Mouse (Mus musculus) neural tube, embryonic 10.5 days (tissue): ENCODE measurements around the gene Zc3hav1.

ENCODE experiments used
- DNase-seq: peaks from one replicate; pipeline ENCODE4 v3.0.0-alpha.2; 2017; ENCODE audit warnings: low spot score; ENCODE audit errors: extremely low spot score

Gene Zc3hav1

GRCm38 (mm10) chr6:38298246-38298635 is 56.2 kb downstream of the Zc3hav1 start:
- no peak for DNase-seq

GRCm38 (mm10) chr6:38297580-38298245 is 56.7 kb downstream of the Zc3hav1 start:
- DNase-seq = no peak

- no peak for DNase-seq
Measured at GRCm38 (mm10) chr6:38293708-38294107, 60.7 kb downstream of the Zc3hav1 start.

GRCm38 (mm10) chr6:38292871-38293646 is 61.3 kb downstream of the Zc3hav1 start:
- no peak for DNase-seq

- DNase-seq = no peak
Measured at GRCm38 (mm10) chr6:38284422-38284821, 70.0 kb downstream of the Zc3hav1 start.

- DNase-seq = no peak
Measured at GRCm38 (mm10) chr6:38264466-38264865, 89.9 kb downstream of the Zc3hav1 start.

- DNase-seq = no peak
Measured at GRCm38 (mm10) chr6:38263393-38264159, 90.8 kb downstream of the Zc3hav1 start.

- no peak for DNase-seq
Measured at GRCm38 (mm10) chr6:38261877-38262276, 92.5 kb downstream of the Zc3hav1 start.

GRCm38 (mm10) chr6:38257506-38257905 is 96.9 kb downstream of the Zc3hav1 start:
- DNase-seq = no peak

- DNase-seq = no peak
Measured at GRCm38 (mm10) chr6:38256793-38257192, 97.6 kb downstream of the Zc3hav1 start.

GRCm38 (mm10) chr6:38255794-38256193 is 98.6 kb downstream of the Zc3hav1 start:
- no peak for DNase-seq
